Mouse (Mus musculus) intestine, embryonic 14.5 days (tissue): ENCODE data around the gene Mgmt. TPM values are rescaled to one million over a fixed set of nuclear protein-coding genes. Genes with fewer than 3 reads are reported as not detected.

Source experiments
- ATAC-seq: fragments of 200-750 bp; cut with Nextera tagmentation; replicated peaks from 2 replicates; pipeline ENCODE4 v1.8.0; 2017; ENCODE audit warnings: low read depth, moderate number of reproducible peaks, moderate TSS enrichment, moderate library complexity; ENCODE audit not compliant: low FRiP score, low TSS enrichment
- DNase-seq: peaks from one replicate; pipeline ENCODE4 v3.0.0-alpha.2; 2018; ENCODE audit warnings: low spot score
- H3K27ac ChIP-seq: fragments of 300-500 bp; sonication (generic); 2 replicates; pipeline ENCODE4 v1.5.1; 2014; ENCODE audit warnings: low read depth, mild to moderate bottlenecking, control low read depth
- H3K27me3 ChIP-seq: fragments of 300-500 bp; sonication (generic); replicated peaks from 2 replicates; pipeline ENCODE4 v1.6.1; 2014; ENCODE audit warnings: low read length, control low read depth; ENCODE audit not compliant: control insufficient read depth, insufficient read depth
- H3K36me3 ChIP-seq: fragments of 300-500 bp; sonication (generic); 2 replicates; pipeline ENCODE4 v1.6.1; 2014; ENCODE audit warnings: low read length, control low read depth; ENCODE audit not compliant: control insufficient read depth, insufficient read depth
- H3K4me1 ChIP-seq: fragments of 300-500 bp; sonication (generic); replicated peaks from 2 replicates; pipeline ENCODE4 v1.6.1; 2014; ENCODE audit warnings: low read length, control low read depth, mixed read lengths; ENCODE audit not compliant: control insufficient read depth, insufficient read depth
- H3K4me2 ChIP-seq: fragments of 300-500 bp; sonication (generic); 2 replicates; pipeline ENCODE4 v1.6.1; 2014; ENCODE audit warnings: low read length
- H3K4me3 ChIP-seq: fragments of 300-500 bp; sonication (generic); 2 replicates; pipeline ENCODE4 v1.5.1; 2014; ENCODE audit warnings: low read depth, low read length, control low read depth, mixed read lengths
- H3K9ac ChIP-seq: fragments of 300-500 bp; sonication (generic); 2 replicates; pipeline ENCODE4 v1.6.1; 2014; ENCODE audit warnings: mild to moderate bottlenecking, low read length
- H3K9me3 ChIP-seq: fragments of 300-500 bp; sonication (generic); 2 replicates; pipeline ENCODE4 v1.6.1; 2016; ENCODE audit warnings: low read length, control low read depth; ENCODE audit not compliant: control insufficient read depth
- WGBS: fragments of 180-500 bp; shearing (Covaris S2); extraction: QIAGEN DNeasy Blood & Tissue Kit; methylation state at CpG from one replicate; pipeline ENCODE4 v1.1.7; 2014; 5-methylcytosine and 5-hydroxymethylcytosine counted together
- polyA plus RNA-seq: library from polyadenylated mRNA; unstranded; fragments of >200 nt; fragmentation: Nextera tagmentation; extraction: Ambion mirVana; gene quantifications from 2 replicates; pipeline ENCODE4 v1.2.1, GENCODE M21; 2014

The Mgmt gene
- polyA plus RNA-seq, 1 experiment from 2014 or later: 7.2 TPM

GRCm38 (mm10) chr7:136851946-136852345 lies 42.5 kb upstream of the Mgmt start:
- H3K9ac ChIP-seq: no peak overlapping the region
- H3K9me3 ChIP-seq: no peaks in the 10 kb centered on the region
- H3K4me2 ChIP-seq: no peak overlapping the region
- no peak overlapping the region for H3K4me3 ChIP-seq
- 75% methylated on average over 8 of the region's 8 CpGs for WGBS
- no peak overlapping the region for H3K27ac ChIP-seq
- H3K36me3 ChIP-seq: no peaks in the 10 kb centered on the region
- ATAC-seq (no peak), DNase-seq (no peak)
- no peaks in the 10 kb centered on the region for H3K4me1 ChIP-seq
- no peaks in the 10 kb centered on the region for H3K27me3 ChIP-seq

- WGBS: 51% methylated on average over 4 of the region's 4 CpGs
- Histone ChIP-seq H3K4me3 (no peak overlapping the region), H3K9ac (no peak overlapping the region), H3K36me3 (no peaks in the 10 kb centered on the region), H3K27ac (no peak overlapping the region), H3K4me2 (no peak overlapping the region), H3K27me3 (no peaks in the 10 kb centered on the region), H3K4me1 (no peaks in the 10 kb centered on the region), H3K9me3 (no peaks in the 10 kb centered on the region)
- ATAC-seq (no peak), DNase-seq (no peak)
These were observed 41.7 kb upstream of the Mgmt start for GRCm38 (mm10) chr7:136852721-136853120.

GRCm38 (mm10) chr7:136864677-136865463 lies 29.5 kb upstream of the Mgmt start:
- Histone ChIP-seq H3K4me1 (no peaks in the 10 kb centered on the region), H3K4me2 (no peak overlapping the region), H3K27ac (no peak overlapping the region), H3K9ac (no peak overlapping the region), H3K4me3 (no peak overlapping the region), H3K27me3 (no peaks in the 10 kb centered on the region), H3K36me3 (no peaks in the 10 kb centered on the region), H3K9me3 (no peaks in the 10 kb centered on the region)
- ATAC-seq (no peak), DNase-seq (no peak)
- WGBS: 41% methylated on average over 7 of the region's 7 CpGs

- Histone ChIP-seq H3K9ac (no peak overlapping the region), H3K9me3 (no peaks in the 10 kb centered on the region), H3K4me1 (no peaks in the 10 kb centered on the region), H3K27ac (no peak overlapping the region), H3K27me3 (0 out of 2 replicates have a peak, but pooled peaks cover 4% of the 10 kb centered on the region), H3K4me3 (no peak overlapping the region), H3K36me3 (no peaks in the 10 kb centered on the region), H3K4me2 (no peak overlapping the region)
- ATAC-seq (no peak), DNase-seq (no peak)
- WGBS: 95% methylated on average over 4 of the region's 4 CpGs
These were observed 28.5 kb upstream of the Mgmt start for GRCm38 (mm10) chr7:136865876-136866275.

GRCm38 (mm10) chr7:136866535-136866934 lies 27.9 kb upstream of the Mgmt start:
- Histone ChIP-seq H3K9me3 (no peaks in the 10 kb centered on the region), H3K36me3 (no peaks in the 10 kb centered on the region), H3K27ac (no peak overlapping the region), H3K9ac (no peak overlapping the region), H3K4me1 (no peaks in the 10 kb centered on the region), H3K4me2 (no peak overlapping the region), H3K4me3 (no peak overlapping the region), H3K27me3 (peaks cover 9% of the 10 kb centered on the region; the same call in 1 of the 2 replicates)
- WGBS: 77% methylated on average over 4 of the region's 4 CpGs
- DNase-seq: no peak
- no peak for ATAC-seq

- H3K4me3 ChIP-seq: no peak overlapping the region
- no peaks in the 10 kb centered on the region for H3K9me3 ChIP-seq
- no peak overlapping the region for H3K27ac ChIP-seq
- no peak overlapping the region for H3K9ac ChIP-seq
- H3K4me1 ChIP-seq: no peaks in the 10 kb centered on the region
- no peak for DNase-seq
- no peak overlapping the region for H3K4me2 ChIP-seq
- ATAC-seq: no peak
- H3K36me3 ChIP-seq: no peaks in the 10 kb centered on the region
- WGBS: 65% methylated on average over 11 of the region's 11 CpGs
- peaks cover 14% of the 10 kb centered on the region; the same call in 1 of the 2 replicates for H3K27me3 ChIP-seq
These were observed 22.9 kb upstream of the Mgmt start for GRCm38 (mm10) chr7:136871535-136871934.

- Histone ChIP-seq H3K36me3 (no peaks in the 10 kb centered on the region), H3K9me3 (no peaks in the 10 kb centered on the region), H3K4me1 (no peaks in the 10 kb centered on the region), H3K4me2 (no peak overlapping the region), H3K4me3 (no peak overlapping the region), H3K9ac (no peak overlapping the region), H3K27me3 (peaks cover 14% of the 10 kb centered on the region; the same call in 1 of the 2 replicates), H3K27ac (no peak overlapping the region)
- ATAC-seq: no peak
- no peak for DNase-seq
- WGBS: 30% methylated on average over 8 of the region's 8 CpGs
These were observed 22.4 kb upstream of the Mgmt start for GRCm38 (mm10) chr7:136872059-136872458.

GRCm38 (mm10) chr7:136874396-136874795 lies 20.0 kb upstream of the Mgmt start:
- no peak overlapping the region for H3K4me2 ChIP-seq
- peaks cover 14% of the 10 kb centered on the region; the same call in 1 of the 2 replicates for H3K27me3 ChIP-seq
- no peak for DNase-seq
- no peak for ATAC-seq
- 39% methylated on average over 1 of the region's 1 CpGs for WGBS
- H3K9ac ChIP-seq: no peak overlapping the region
- H3K36me3 ChIP-seq: no peaks in the 10 kb centered on the region
- no peaks in the 10 kb centered on the region for H3K4me1 ChIP-seq
- no peak overlapping the region for H3K27ac ChIP-seq
- H3K4me3 ChIP-seq: no peak overlapping the region
- no peaks in the 10 kb centered on the region for H3K9me3 ChIP-seq

GRCm38 (mm10) chr7:136880386-136880785 lies 14.0 kb upstream of the Mgmt start:
- Histone ChIP-seq H3K9me3 (no peaks in the 10 kb centered on the region), H3K9ac (no peak overlapping the region), H3K4me2 (no peak overlapping the region), H3K4me3 (no peak overlapping the region), H3K27me3 (no peaks in the 10 kb centered on the region), H3K27ac (no peak overlapping the region), H3K4me1 (no peaks in the 10 kb centered on the region), H3K36me3 (no peaks in the 10 kb centered on the region)
- no peak for ATAC-seq
- WGBS: 71% methylated on average over 4 of the region's 4 CpGs
- DNase-seq: no peak
